Mouse (Mus musculus) myocyte (in vitro differentiated cells): ENCODE results near the gene Fbf1. TPM values are rescaled to one million over a fixed set of nuclear protein-coding genes. Genes with fewer than 3 reads are reported as not detected.

ENCODE experiments used
- H3K27me3 ChIP-seq: one replicate; pipeline ENCODE4 v1.6.1; 2011; ENCODE audit not compliant: control insufficient read depth, insufficient read depth, insufficient read length
- H3K36me3 ChIP-seq: one replicate; pipeline ENCODE4 v1.6.1; 2011; ENCODE audit not compliant: control insufficient read depth, insufficient read depth
- H3K4me2 ChIP-seq: one replicate; pipeline ENCODE4 v1.6.1; 2011; ENCODE audit warnings: low read depth, control low read depth
- H3K4me3 ChIP-seq: one replicate; pipeline ENCODE4 v1.5.1; 2011; ENCODE audit warnings: mild to moderate bottlenecking, control low read depth, moderate library complexity
- H3K79me2 ChIP-seq: one replicate; pipeline ENCODE4 v1.6.1; 2011; ENCODE audit not compliant: control insufficient read depth, insufficient read depth
- H3ac ChIP-seq: one replicate; pipeline ENCODE4 v1.6.1; 2011; ENCODE audit not compliant: control insufficient read depth, insufficient read length
- CEBPB ChIP-seq: IDR thresholded peaks from 2 replicates; pipeline ENCODE4 v1.6.1; 2011; ENCODE audit warnings: mild to moderate bottlenecking, moderate library complexity; ENCODE audit not compliant: poor library complexity, insufficient read depth, severe bottlenecking
- E2F4 ChIP-seq: IDR thresholded peaks from one replicate; pipeline ENCODE4 v1.6.1; 2011; ENCODE audit warnings: mild to moderate bottlenecking, control low read depth, moderate library complexity; ENCODE audit not compliant: insufficient read depth
- MAX ChIP-seq: IDR thresholded peaks from one replicate; pipeline ENCODE4 v1.6.1; 2011; ENCODE audit warnings: low read depth, mild to moderate bottlenecking, control low read depth
- MYOD1 ChIP-seq, 3 experiments: IDR thresholded peaks; one replicate each; pipeline ENCODE4 v1.6.1; 2011; ENCODE audit warnings: control low read depth in 2 of 3, low read depth in 2 of 3, mild to moderate bottlenecking in 2 of 3, moderate library complexity in 1 of 3; ENCODE audit not compliant: insufficient read length in 2 of 3, control insufficient read depth in 1 of 3
- MYOG ChIP-seq, 3 experiments: IDR thresholded peaks; one replicate each; pipeline ENCODE4 v1.6.1; 2011; ENCODE audit warnings: control low read depth in 2 of 3, low read depth in 2 of 3, mild to moderate bottlenecking in 2 of 3; ENCODE audit not compliant: insufficient read length in 2 of 3, control insufficient read depth in 1 of 3, insufficient read depth in 1 of 3
- POLR2A ChIP-seq: IDR thresholded peaks from one replicate; pipeline ENCODE4 v1.6.1; 2011; ENCODE audit warnings: low read depth, mild to moderate bottlenecking, control low read depth, moderate library complexity; ENCODE audit not compliant: insufficient read length
- POLR2AphosphoS2 ChIP-seq: IDR thresholded peaks from one replicate; pipeline ENCODE4 v1.6.1; 2011; ENCODE audit warnings: low read depth, control low read depth; ENCODE audit not compliant: insufficient read length
- REST ChIP-seq: IDR thresholded peaks from one replicate; pipeline ENCODE4 v1.6.1; 2011; ENCODE audit warnings: mild to moderate bottlenecking, control low read depth, moderate library complexity; ENCODE audit not compliant: insufficient read depth, insufficient read length
- SRF ChIP-seq: IDR thresholded peaks from one replicate; pipeline ENCODE4 v1.6.1; 2011; ENCODE audit warnings: low read depth; ENCODE audit not compliant: control insufficient read depth, insufficient read length
- TCF12 ChIP-seq: IDR thresholded peaks from one replicate; pipeline ENCODE4 v1.6.1; 2011; ENCODE audit warnings: mild to moderate bottlenecking, control low read depth; ENCODE audit not compliant: poor library complexity, insufficient read depth, severe bottlenecking
- TCF3 ChIP-seq: IDR thresholded peaks from one replicate; pipeline ENCODE4 v1.6.1; 2011; ENCODE audit warnings: low read depth, control low read depth; ENCODE audit not compliant: insufficient read length
- USF1 ChIP-seq: IDR thresholded peaks from one replicate; pipeline ENCODE4 v1.6.1; 2011; ENCODE audit warnings: low read depth, mild to moderate bottlenecking, control low read depth, moderate library complexity
- polyA plus RNA-seq: library from polyadenylated mRNA; unstranded; fragments of >200 nt; fragmentation: generic; extraction: Trizol; gene quantifications from one replicate; pipeline ENCODE4 v1.2.1, GENCODE M21; 2012; ENCODE audit warnings: missing spikeins

Fbf1 gene
- polyA plus RNA-seq, 1 experiment = 41.7 TPM

DNA sequence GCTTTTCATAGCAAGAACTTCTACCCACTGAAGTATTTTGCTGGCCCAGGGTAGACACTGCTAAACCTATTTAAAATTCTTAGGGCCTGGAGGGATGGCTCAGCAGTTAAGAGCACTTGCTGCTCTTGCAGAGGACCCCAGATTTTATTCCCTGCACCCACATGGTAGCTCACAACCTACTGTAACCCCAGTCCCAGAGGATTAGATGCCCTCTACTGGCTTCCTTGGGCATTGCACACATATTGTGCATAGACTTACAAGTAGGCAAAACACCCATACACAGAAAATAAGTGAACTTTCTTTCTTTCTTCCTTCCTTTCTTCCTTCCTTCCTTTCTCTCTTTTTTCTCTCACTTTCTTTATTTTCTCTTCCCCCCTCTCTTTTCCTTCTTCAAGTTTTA, 50.1 kb downstream of the Fbf1 start:
- TF ChIP-seq TCF3 (no peak), E2F4 (no peak), TCF12 (no peak), CEBPB (no peak), MAX (no peak), POLR2A (no peak), USF1 (no peak), MYOD1 (IDR thresholded peaks at IDR 0.05; ENCODE audit: control insufficient read depth in 1 of 3, insufficient read length in 2 of 3, low read depth in 2 of 3) (no peak), MYOG (IDR thresholded peaks at IDR 0.05; ENCODE audit: control insufficient read depth in 1 of 3, insufficient read depth in 1 of 3, insufficient read length in 2 of 3, low read depth in 2 of 3) (no peak), POLR2AphosphoS2 (no peak), SRF (no peak), REST (no peak)
- Histone ChIP-seq H3K4me2 (no peak overlapping the region), H3K27me3 (no peaks in the 10 kb centered on the region), H3K4me3 (no peak overlapping the region), H3K79me2 (no peaks in the 10 kb centered on the region), H3K36me3 (no peaks in the 10 kb centered on the region), H3ac (no peak overlapping the region)

DNA sequence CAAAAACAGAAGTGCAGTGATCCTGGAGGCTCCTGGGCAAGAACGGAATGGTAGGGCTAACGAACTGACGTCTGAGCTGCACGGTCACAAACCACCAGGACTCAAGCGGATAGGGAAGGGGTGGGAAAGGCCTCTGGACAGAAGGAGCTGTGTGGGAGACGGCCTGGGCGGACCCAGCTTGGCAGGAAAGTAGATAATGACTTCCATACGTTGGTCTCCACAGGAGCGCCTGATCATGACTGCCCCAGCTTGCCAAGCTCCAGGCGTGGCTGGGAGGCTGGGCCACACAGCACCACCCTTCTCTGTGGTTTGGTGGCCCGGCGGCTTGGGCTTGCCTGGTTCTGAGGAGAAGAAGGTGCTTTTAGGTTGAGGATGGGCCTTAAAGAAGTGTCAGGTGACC, 50.7 kb downstream of the Fbf1 start:
- TF ChIP-seq E2F4 (no peak), POLR2AphosphoS2 (no peak), MAX (no peak), USF1 (no peak), TCF3 (no peak), SRF (no peak), POLR2A (no peak), REST (no peak)
- Histone ChIP-seq H3ac (no peak overlapping the region), H3K27me3 (no peaks in the 10 kb centered on the region), H3K79me2 (no peaks in the 10 kb centered on the region), H3K4me2 (no peak overlapping the region), H3K4me3 (no peak overlapping the region), H3K36me3 (no peaks in the 10 kb centered on the region)

DNA sequence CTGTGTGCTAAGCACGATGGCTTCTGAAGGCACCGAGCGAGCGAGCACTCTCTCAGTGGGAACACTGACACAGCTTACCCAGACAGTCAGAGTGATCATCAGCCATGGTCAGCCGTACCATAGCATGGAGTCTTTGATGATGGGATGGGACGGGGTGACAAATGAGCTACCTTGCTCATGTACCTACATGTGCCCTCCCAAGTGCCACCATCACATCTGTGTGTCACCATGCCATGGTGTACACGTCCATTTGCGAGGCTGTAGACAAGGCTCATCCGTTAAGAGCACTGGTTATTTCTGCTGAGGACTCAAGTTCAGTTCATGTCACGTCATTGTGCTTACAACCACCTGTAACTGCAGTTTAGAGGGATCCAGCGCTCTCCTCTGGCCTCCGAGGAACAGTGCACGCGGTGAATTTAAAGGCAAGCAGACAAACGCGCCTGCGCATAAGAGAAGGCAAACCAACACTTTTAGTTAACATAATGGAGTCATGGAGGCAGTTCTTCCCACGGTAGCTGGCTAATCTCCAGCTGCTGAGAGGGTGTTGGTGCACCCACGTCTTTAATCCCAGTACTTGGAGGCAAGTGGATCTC, 56.3 kb downstream of the Fbf1 start:
- Histone ChIP-seq H3K4me3 (no peak overlapping the region), H3K27me3 (no peaks in the 10 kb centered on the region), H3K4me2 (no peak overlapping the region), H3K36me3 (no peaks in the 10 kb centered on the region), H3K79me2 (peaks cover 11% of the 10 kb centered on the region), H3ac (no peak overlapping the region)
- TF ChIP-seq POLR2AphosphoS2 = no peak
- no peak for TF ChIP-seq REST
- no peak for TF ChIP-seq MYOG (IDR thresholded peaks at IDR 0.05; ENCODE audit: control insufficient read depth in 1 of 3, insufficient read depth in 1 of 3, insufficient read length in 2 of 3, low read depth in 2 of 3)

DNA sequence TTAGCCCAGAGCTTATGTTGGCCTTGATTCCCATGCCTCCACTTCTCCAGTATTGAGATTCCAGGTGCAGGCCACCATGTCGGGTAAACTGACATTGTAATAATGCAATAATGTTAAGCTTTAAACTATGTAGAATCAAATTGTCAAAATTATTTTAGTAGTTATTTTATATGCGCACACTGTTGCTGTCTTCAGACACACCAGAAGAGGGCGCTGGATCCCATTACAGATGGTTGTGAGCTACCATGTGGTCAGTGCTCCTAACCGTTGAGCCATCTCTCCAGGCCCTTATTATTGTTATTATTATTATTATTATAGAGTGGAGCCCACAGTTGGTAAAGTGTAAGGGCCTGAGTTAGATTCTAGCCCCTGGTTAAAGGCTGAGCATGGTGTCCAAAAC, 56.9 kb downstream of the Fbf1 start:
- H3K27me3 ChIP-seq = no peaks in the 10 kb centered on the region
- no peak overlapping the region for H3ac ChIP-seq
- no peak for TF ChIP-seq USF1
- TF ChIP-seq MAX = no peak
- TF ChIP-seq SRF = no peak
- peak overlapping the region; percentile 79 for H3K4me2 ChIP-seq
- no peaks in the 10 kb centered on the region for H3K36me3 ChIP-seq
- peak overlapping the region; percentile 78 for H3K4me3 ChIP-seq
- peaks cover 11% of the 10 kb centered on the region for H3K79me2 ChIP-seq

DNA sequence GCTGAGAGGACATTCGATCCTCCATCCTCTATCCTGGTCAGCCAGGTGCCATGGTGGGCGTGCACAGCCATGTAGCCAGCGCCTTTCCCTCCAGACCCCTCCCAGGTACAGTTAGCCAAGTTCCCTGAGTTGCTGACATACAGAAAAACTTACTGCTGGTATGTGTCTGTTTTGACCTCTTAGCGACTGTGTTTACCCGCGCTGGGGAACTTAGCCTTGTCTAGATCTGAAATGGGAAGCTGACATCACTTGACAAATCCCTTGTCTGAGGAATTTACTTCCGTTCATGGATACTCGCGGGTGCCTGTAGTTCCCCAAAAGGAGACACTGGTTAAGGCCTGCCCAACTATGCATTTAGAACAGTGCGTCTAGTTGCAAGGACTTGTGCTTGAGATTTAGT, 57.4 kb downstream of the Fbf1 start:
- Histone ChIP-seq H3K36me3 (no peaks in the 10 kb centered on the region), H3K4me2 (peak overlapping the region; percentile 79), H3ac (peak overlapping the region; percentile 66), H3K79me2 (peaks cover 11% of the 10 kb centered on the region), H3K4me3 (peak overlapping the region; percentile 78), H3K27me3 (no peaks in the 10 kb centered on the region)
- TF ChIP-seq CEBPB = no peak
- no peak for TF ChIP-seq USF1

DNA sequence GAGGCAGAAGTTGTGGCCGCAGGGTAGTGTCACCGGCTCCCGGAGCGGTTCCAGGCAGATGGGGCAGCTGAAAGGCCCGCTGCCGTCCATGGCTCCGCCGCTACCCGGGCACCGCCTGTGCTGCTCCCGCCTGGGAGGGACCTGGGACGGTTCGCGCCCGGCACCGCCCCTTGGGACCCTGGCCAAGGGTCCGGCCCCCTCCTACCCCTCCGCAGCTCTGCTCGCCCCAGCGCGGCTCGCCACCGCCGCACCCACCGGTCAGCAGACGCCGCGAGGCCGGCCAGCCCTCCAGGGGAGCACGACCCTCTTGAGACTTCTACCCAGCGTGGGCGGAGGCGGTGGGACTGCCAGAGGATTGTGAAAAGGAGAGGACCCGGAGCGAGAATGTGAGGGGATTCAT, 57.8 kb downstream of the Fbf1 start:
- peaks cover 11% of the 10 kb centered on the region for H3K79me2 ChIP-seq
- H3K4me2 ChIP-seq = peak overlapping the region; percentile 79
- TF ChIP-seq MYOD1 (IDR thresholded peaks at IDR 0.05; ENCODE audit: control insufficient read depth in 1 of 3, insufficient read length in 2 of 3, low read depth in 2 of 3) (peak in 1 of 3 experiments; percentile 9), MYOG (IDR thresholded peaks at IDR 0.05; ENCODE audit: control insufficient read depth in 1 of 3, insufficient read depth in 1 of 3, insufficient read length in 2 of 3, low read depth in 2 of 3) (peak in 2 of 3 experiments; percentile 7 to 42), POLR2A (peak; percentile 86), TCF3 (no peak), POLR2AphosphoS2 (peak; percentile 96), E2F4 (peak; percentile 35), CEBPB (no peak), SRF (no peak)
- H3K27me3 ChIP-seq = no peaks in the 10 kb centered on the region
- no peaks in the 10 kb centered on the region for H3K36me3 ChIP-seq
- peak overlapping the region; percentile 66 for H3ac ChIP-seq
- peak overlapping the region; percentile 78 for H3K4me3 ChIP-seq
